Mouse (Mus musculus): ENCODE results near the gene Faiml. TPM values are rescaled to one million over a fixed set of nuclear protein-coding genes. Genes with fewer than 3 reads are reported as not detected.

Gene Faiml
- polyA plus RNA-seq, 1 experiment from 2014 or later, result not detected

Other genes with a start within 250 kb of the Faiml start
- not detected in 2 replicates for gene Gm1123, start 201.5 kb downstream of the Faiml start, polyA plus RNA-seq (2014; fragmentation: Nextera tagmentation; extraction: Ambion mirVana)
- 0.90 and 1.2 TPM in 2 replicates for gene Pik3cb, start 96.6 kb downstream of the Faiml start, polyA plus RNA-seq (2014; fragmentation: Nextera tagmentation; extraction: Ambion mirVana)
- 52.6 and 53.2 TPM in 2 replicates for gene Cep70, start 6.1 kb upstream of the Faiml start, polyA plus RNA-seq (2014; fragmentation: Nextera tagmentation; extraction: Ambion mirVana)
- gene Esyt3, start 121.3 kb upstream of the Faiml start, polyA plus RNA-seq (2014; fragmentation: Nextera tagmentation; extraction: Ambion mirVana), result 0.21 and 0.31 TPM in 2 replicates
- gene Mras, start 200.1 kb upstream of the Faiml start, polyA plus RNA-seq (2014; fragmentation: Nextera tagmentation; extraction: Ambion mirVana), result 11.8 and 14.2 TPM in 2 replicates
- gene Nme9, start 214.2 kb upstream of the Faiml start, polyA plus RNA-seq (2014; fragmentation: Nextera tagmentation; extraction: Ambion mirVana), result not detected in 2 replicates

Measured in embryonic facial prominence, embryonic 11.5 days (tissue).